Mouse (Mus musculus) ES-Bruce4 (cell line): ENCODE results near the gene Hist2h2bb. TPM values are rescaled to one million over a fixed set of nuclear protein-coding genes. Genes with fewer than 3 reads are reported as not detected.
"Not testable (repeated sequence)": the region's sequence is repeated elsewhere in the genome, so short reads cannot be mapped to it uniquely, and the experiment has no call there.

Experiments
- H3K27ac ChIP-seq: 2 replicates; pipeline ENCODE4 v1.5.1; 2012; ENCODE audit warnings: low read length, inconsistent platforms; ENCODE audit not compliant: insufficient read depth
- H3K27me3 ChIP-seq: 2 replicates; pipeline ENCODE4 v1.6.1; 2012; ENCODE audit warnings: mild to moderate bottlenecking, low read length, inconsistent platforms; ENCODE audit not compliant: control insufficient read depth, poor library complexity, insufficient read depth, severe bottlenecking
- H3K36me3 ChIP-seq: 2 replicates; pipeline ENCODE4 v1.6.1; 2012; ENCODE audit warnings: inconsistent platforms, mild to moderate bottlenecking, low read length, moderate library complexity; ENCODE audit not compliant: control insufficient read depth, poor library complexity, insufficient read depth, severe bottlenecking
- H3K4me1 ChIP-seq: one replicate; pipeline ENCODE4 v1.8.1; 2011; ENCODE audit warnings: low read length; ENCODE audit not compliant: control insufficient read depth, insufficient read depth
- H3K4me3 ChIP-seq: 2 replicates; pipeline ENCODE4 v1.5.1; 2011; ENCODE audit warnings: low read depth, mild to moderate bottlenecking, low read length
- H3K9ac ChIP-seq: 2 replicates; pipeline ENCODE4 v1.6.1; 2012; ENCODE audit warnings: low read depth, mild to moderate bottlenecking, inconsistent platforms; ENCODE audit not compliant: poor library complexity, severe bottlenecking
- H3K9me3 ChIP-seq: replicated peaks from 2 replicates; pipeline ENCODE4 v1.6.1; 2012; ENCODE audit warnings: mild to moderate bottlenecking, low read length, inconsistent platforms; ENCODE audit not compliant: control insufficient read depth, poor library complexity, insufficient read depth, severe bottlenecking
- CTCF ChIP-seq: IDR thresholded peaks from one replicate; pipeline ENCODE4 v1.8.1; 2011; ENCODE audit warnings: low read depth, low read length
- EP300 ChIP-seq: IDR thresholded peaks from 2 replicates; pipeline ENCODE4 v1.6.1; 2011; ENCODE audit warnings: low read depth, low read length; ENCODE audit not compliant: insufficient read depth
- POLR2A ChIP-seq: IDR thresholded peaks from one replicate; pipeline ENCODE4 v1.8.1; 2011; ENCODE audit warnings: low read length; ENCODE audit not compliant: insufficient read depth
- polyA plus RNA-seq: library from polyadenylated mRNA; stranded (reverse); fragments of >200 nt; gene quantifications from 2 replicates; pipeline ENCODE4 v1.2.4, GENCODE M21; 2011; ENCODE audit warnings: low read depth; ENCODE audit not compliant: missing spikeins, insufficient read depth, insufficient read length

The Hist2h2bb gene
- polyA plus RNA-seq, result 33.9 and 35.8 TPM in 2 replicates

GRCm38 (mm10) chr3:96269511-96270474, at the start of gene Hist2h2bb:
Gene Hist2h2bb, plus strand, starts transcription at chr3:96269752.
- H3K9ac ChIP-seq, result peak within 1 kb of the TSS; percentile 98
- no peaks in the 10 kb centered on the region for H3K4me1 ChIP-seq
- no peaks in the 10 kb centered on the region for H3K27me3 ChIP-seq
- H3K4me3 ChIP-seq, result peak within 1 kb of the TSS; percentile 96
- H3K9me3 ChIP-seq, result no peaks in the 10 kb centered on the region
- no peak for TF ChIP-seq CTCF
- TF ChIP-seq EP300, result 0 out of 2 replicates have a peak, but pooled peaks have one; percentile 17
- peak; percentile 100 for TF ChIP-seq POLR2A
- H3K36me3 ChIP-seq, result no peaks in the 10 kb centered on the region
- peak within 1 kb of the TSS; percentile 100 for H3K27ac ChIP-seq

GRCm38 (mm10) chr3:96220131-96220764, 49.3 kb upstream of the Hist2h2bb start:
- H3K36me3 ChIP-seq, H3K27me3 ChIP-seq, H3K9me3 ChIP-seq, H3K4me1 ChIP-seq: not testable (repeated sequence)
- Histone ChIP-seq H3K9ac (peak overlapping the region; percentile 97), H3K4me3 (peak overlapping the region; percentile 89), H3K27ac (peak overlapping the region; percentile 98)

DNA sequence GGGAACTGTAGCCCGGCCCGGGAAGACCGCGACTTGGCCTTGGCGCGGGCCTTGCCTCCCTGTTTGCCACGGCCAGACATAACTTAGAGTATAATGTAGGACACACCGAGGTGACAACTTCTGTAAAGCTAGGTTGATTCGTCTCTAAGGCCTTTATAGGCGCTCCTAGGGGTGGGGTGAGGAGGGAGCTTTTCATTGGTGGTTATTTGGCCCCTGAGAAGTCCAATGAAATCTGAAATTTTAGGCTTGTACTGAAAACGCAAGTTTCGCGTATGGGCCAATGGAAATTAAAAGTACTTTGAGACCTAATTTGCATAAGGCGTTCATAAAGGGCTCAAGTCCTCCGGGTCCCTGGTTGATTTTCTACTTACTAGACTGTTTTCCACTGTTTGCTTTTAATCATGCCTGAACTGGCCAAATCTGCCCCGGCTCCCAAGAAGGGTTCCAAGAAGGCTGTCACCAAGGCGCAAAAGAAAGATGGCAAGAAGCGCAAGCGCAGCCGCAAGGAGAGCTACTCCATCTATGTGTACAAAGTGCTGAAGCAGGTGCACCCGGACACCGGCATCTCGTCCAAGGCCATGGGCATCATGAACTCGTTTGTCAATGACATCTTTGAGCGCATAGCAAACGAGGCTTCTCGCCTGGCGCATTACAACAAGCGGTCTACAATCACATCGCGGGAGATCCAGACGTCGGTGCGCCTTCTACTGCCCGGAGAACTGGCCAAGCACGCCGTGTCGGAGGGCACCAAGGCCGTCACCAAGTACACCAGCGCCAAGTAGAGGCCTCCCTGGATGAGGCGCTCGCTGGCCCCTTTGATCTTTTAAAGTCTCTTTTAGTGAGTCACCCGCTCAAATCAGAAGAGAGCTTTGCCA, 48.5 kb upstream of the Hist2h2bb start, which contains the start of the genes Hist2h2ac and Hist2h2be:
Gene Hist2h2ac, minus strand, starts transcription at position 116 of the 875 bp plus-strand sequence.
Gene Hist2h2be, plus strand, starts transcription at position 355 of the 875 bp plus-strand sequence.
- no peaks in the 10 kb centered on the region for H3K27me3 ChIP-seq
- H3K27ac ChIP-seq, result peak within 1 kb of the TSS; percentile 98
- no peak for TF ChIP-seq CTCF
- TF ChIP-seq POLR2A, result peak; percentile 84
- 0 out of 2 replicates have a peak, but pooled peaks have one; percentile 15 for TF ChIP-seq EP300
- no peaks in the 10 kb centered on the region for H3K9me3 ChIP-seq
- H3K9ac ChIP-seq, result peak within 1 kb of the TSS; percentile 97
- H3K36me3 ChIP-seq, result no peaks in the 10 kb centered on the region
- H3K4me3 ChIP-seq, result peak within 1 kb of the TSS; percentile 89
- no peaks in the 10 kb centered on the region for H3K4me1 ChIP-seq

- Histone ChIP-seq H3K36me3 (no peaks in the 10 kb centered on the region), H3K27ac (peak overlapping the region; percentile 46), H3K27me3 (no peaks in the 10 kb centered on the region), H3K9me3 (no peaks in the 10 kb centered on the region), H3K4me1 (no peaks in the 10 kb centered on the region), H3K9ac (peak overlapping the region; percentile 63), H3K4me3 (peak overlapping the region; percentile 83)
- TF ChIP-seq CTCF (no peak), EP300 (no peak)
Measured at GRCm38 (mm10) chr3:96221640-96222038, 47.9 kb upstream of the Hist2h2bb start.

DNA sequence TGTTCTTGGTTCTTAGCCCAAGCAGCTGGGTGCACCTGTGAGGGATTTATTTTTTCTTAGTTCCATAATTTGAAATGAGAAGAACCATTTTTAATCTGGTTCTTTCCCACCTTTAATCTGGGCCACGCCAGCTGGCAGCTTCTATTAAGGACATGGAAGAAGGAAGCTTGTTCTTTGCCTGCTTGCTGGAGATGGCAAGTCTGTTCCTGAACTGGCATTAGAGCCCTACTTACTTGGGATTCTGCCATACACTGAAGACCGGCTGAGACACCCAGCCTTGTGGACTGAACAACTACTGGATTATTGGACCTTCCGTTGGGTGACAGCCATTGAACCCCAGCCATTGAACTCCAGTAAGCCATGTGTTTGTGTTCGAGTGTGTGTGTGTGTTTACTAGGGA, 46.8 kb upstream of the Hist2h2bb start:
- Histone ChIP-seq H3K27ac (no peak overlapping the region), H3K9me3 (no peaks in the 10 kb centered on the region), H3K36me3 (no peaks in the 10 kb centered on the region), H3K4me3 (no peak overlapping the region), H3K4me1 (no peaks in the 10 kb centered on the region), H3K27me3 (no peaks in the 10 kb centered on the region), H3K9ac (no peak overlapping the region)
- TF ChIP-seq EP300 (no peak), POLR2A (no peak), CTCF (no peak)
